Mouse (Mus musculus) yolk sac, embryonic 10.5 days (tissue): ENCODE results near the gene Etv3.
A peak's percentile ranks its signal among the peaks of the same experiment; 100 is the strongest.

Source experiments
- DNase-seq: peaks from one replicate; pipeline ENCODE4 v3.0.0-alpha.2; 2017; ENCODE audit warnings: low spot score

Gene Etv3

DNA sequence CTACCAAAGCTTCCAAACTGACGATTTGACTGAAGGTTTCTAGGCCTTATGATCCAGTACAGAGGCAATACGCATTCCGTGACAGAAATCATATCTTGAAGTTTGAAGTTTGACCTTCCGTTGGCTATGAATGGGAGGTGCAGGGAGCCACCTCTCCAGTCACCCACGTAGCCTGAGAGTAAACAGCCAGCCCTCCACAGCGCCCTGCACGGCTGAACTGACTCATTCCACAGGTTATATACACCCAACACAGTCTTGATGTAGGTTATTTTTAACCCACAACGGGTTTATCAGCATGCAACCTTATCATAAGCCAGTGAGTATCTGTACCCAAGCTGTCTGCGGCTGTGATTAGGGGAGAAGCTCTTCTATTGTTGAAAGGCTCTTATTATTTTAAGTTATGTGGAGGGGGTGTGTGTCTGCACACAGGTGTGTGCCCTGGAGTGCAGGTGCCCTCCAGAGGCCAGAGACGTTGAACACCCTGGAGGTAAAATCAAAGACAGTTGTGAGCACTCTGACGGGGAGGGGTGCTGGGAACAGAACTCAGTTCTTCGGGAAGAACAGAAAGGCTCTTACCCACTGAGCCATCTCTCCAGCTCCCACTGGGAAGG, 31.6 kb downstream of the Etv3 start:
- DNase-seq = no peak

DNA sequence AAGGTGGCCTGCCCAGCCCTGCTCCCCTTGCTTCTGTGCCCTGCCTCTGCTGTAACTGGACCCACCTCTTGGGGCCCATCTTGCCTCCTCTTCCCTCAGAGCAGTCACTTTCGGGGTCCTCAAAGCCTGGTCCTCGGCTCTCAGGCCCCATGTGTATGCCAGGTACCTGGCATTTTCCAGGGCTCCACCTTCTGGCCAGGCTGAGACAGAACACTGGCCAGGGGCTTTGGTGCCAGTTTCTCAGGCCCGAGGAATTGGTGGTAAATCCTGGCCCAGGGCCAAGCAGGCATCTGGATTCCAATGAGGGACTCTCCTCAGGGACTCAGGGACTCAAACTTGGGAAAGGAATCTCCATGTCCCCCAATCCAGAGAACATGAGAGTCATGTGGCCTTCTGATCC, 34.9 kb downstream of the Etv3 start:
- no peak for DNase-seq

DNA sequence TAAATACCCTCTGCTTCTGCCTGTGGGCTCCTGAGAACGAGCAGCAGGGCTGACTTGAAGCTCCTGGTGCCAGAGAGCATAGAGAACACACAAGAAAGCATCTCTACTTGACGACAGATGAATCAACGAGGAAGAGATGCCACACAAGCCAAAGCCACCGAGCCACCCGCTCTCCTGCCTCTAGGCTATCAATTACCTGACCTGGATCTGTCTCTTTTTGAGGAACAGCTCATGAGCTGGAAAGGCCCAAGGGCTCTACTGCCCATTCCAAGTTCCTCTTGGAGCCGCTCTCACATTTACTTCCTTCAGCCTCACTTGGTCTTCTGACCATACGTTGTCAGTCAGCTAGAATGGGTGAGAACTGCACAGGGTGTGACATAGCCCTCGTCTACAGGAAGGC, 36.2 kb downstream of the Etv3 start:
- DNase-seq = no peak

DNA sequence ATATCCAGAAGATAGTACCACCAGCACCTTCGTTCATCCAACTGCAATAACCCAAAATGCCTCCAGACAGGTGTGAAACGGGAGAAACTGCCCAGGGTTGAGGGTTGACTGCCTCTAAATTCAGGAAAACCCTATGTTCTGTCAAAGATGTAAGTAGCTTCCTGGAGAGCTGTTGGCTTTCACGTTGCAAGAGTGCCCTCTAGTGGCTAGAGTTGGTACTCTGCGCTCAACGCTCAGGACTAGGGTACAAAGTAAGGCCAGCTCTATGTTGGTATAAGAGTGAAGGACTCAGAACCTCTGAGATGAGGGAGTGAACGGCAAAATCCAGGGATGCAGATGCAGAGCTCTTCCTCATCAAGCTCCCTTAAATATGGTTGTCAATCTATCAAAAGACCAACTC, 37.2 kb downstream of the Etv3 start:
- DNase-seq = peak; percentile 63

DNA sequence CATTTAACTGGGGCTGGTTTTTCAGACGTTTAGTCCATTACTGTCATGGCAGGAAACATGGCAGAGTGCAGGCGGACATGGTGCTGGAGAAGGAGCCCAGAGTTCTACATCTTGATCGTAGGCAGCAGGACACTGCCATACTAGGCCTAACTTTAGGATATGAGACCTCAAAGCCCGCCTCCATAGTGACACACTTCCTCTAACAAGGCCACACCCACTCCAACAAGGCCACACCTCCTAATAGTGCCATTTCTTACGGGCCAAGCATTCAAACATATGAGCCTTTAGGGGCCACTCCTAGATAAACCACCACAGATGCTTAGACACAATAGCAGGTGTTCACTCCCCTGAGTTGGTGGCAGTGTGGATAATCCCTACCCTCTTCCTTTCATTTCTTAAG, 38.3 kb downstream of the Etv3 start:
- no peak for DNase-seq

DNA sequence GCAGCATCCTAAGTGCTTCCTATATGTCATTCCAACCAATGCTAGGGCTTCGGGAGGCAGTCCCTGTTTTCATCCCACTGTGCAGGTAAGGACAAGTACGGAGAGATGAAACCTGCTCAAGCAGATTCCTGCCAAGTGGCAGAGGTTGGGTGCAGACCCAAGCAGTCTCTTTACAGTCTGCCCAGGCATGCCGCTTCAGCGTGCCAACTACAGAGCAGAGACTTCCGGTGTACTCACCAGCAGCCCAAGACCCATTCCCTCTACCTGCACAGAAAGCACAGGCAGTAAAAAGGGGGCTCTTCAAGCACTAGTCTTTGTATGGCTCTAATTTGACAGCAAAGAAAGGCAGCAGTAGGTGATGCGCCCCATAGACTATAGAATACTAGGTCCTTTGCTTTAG, 40.4 kb downstream of the Etv3 start:
- DNase-seq = no peak

DNA sequence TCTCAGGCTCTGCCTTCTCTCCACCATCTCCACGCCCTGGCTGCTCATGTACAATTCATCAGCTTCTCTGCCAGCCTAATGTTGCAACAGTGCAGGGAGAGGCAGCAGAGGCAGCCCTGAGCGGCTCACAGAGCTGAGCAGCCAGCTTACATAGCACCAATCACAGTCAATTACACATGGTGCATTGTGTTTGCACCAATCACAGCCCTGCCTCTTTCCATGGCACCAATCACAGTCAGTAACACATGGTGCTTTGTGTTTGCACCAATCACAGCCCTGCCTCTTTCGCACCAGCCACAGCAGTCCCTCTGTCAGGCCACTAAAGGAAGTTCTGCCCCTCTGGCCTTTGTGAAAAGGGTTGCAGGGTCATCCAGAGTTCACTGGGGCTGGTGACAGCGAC, 40.9 kb downstream of the Etv3 start:
- DNase-seq = peak; percentile 73

DNA sequence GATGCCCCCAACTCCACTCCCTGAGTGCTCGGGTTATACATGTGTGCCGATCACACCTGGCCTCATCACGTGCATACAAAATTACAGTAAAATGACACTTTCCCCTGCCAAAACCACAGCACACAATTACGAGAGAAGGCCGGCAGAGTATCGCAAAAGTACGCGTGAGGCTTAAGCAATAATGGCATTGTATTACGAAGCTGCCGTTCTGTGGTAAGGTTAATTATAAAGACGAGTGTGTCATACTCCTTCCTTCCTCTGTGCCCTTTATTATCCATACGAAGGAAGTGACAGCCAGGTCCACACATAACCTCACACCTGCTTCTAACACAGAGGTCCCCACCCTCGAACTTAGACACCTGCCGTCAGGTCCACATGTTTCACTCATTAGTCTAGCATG, 42.3 kb downstream of the Etv3 start:
- DNase-seq = no peak

DNA sequence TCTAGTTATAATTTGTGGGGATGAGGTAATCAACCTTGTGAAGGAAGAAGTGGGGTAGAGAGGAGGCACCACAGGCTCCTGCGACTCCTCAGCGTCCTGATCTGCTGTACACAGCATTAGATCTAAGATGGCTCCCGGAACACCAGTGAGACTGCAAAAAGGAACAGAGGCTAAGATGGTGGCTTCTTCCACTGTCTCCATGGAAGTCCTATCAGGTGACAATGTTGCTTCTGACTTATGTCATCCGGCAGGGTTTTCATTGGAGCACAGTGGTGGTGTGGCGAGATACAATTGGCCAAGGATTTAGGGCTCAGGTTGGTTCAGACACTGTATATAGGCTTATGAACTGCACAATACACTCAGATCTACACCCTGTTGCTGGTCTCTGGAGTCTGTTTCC, 43.5 kb downstream of the Etv3 start:
- DNase-seq = no peak

DNA sequence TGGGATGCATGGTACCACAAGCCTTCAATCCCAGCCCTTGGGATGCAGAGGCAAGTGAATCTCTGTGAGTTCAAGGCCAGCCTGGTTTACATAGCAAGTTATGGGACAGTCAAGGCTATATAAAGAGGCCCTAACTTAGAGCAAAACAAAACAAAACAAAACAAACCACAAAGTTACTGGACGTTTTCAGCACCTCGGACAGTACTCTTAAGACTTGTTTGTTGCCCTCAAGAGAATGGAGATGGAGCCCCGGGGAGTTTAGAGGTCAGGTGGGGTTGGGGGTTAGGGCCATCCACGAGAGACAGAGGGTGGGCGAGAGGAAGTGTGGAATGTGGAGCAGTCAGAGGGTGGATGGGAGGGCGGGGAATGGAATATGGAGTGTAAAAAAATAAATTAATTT, 50.6 kb downstream of the Etv3 start:
- DNase-seq = no peak

DNA sequence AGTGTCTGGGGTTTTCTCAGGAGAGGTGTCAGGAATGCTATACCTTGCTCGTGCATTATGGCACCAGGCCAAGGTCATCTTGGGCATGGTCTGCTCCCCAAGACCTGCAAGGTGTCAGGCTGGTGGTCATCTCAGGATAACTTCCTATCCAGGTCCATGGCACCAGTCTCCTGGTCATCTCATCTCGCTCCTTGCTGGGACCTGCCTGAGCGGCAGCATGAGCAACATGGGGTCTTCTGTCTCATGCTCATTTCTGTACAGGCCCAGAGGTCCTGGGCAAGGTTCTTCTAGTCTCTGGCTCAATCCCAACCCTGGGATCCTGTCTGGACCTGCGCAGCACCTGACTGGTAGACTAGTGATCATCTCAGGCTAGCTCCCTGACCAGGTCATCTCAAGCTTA, 57.1 kb downstream of the Etv3 start:
- no peak for DNase-seq
